Mouse (Mus musculus): ENCODE measurements around the gene S100a3. TPM values are rescaled to one million over a fixed set of nuclear protein-coding genes. Genes with fewer than 3 reads are reported as not detected.

The S100a3 gene
- polyA plus RNA-seq, 1 experiment from 2014 or later, result 0.32 TPM

- no peak for ATAC-seq (ENCODE audit: insufficient number of reproducible peaks, insufficient read depth, low FRiP score, low read depth)
- no peak overlapping the region for H3K4me3 ChIP-seq (ENCODE audit: control insufficient read depth in 1 of 2, insufficient read depth in 1 of 2, low read depth in 1 of 2, low read length in 2 of 2)
- no peaks in the 10 kb centered on the region for H3K27me3 ChIP-seq (ENCODE audit: control insufficient read depth, insufficient read depth, low read length)
- H3K36me3 ChIP-seq (ENCODE audit: control insufficient read depth, insufficient read depth, low read length), result no peaks in the 10 kb centered on the region
- no peak overlapping the region for H3K27ac ChIP-seq (replicated peaks in 1 of 2; ENCODE audit: control insufficient read depth in 1 of 2, insufficient read depth in 1 of 2, low read depth in 2 of 2, low read length in 2 of 2)
- no peaks in the 10 kb centered on the region for H3K9me3 ChIP-seq (ENCODE audit: control insufficient read depth, low read length)
- WGBS, result 55% methylated on average over 5 of the region's 5 CpGs
- peaks cover 0 to 6% of the 10 kb centered on the region in 2 experiments; a peak in 1 of 4 replicates for H3K4me1 ChIP-seq (ENCODE audit: control insufficient read depth in 2 of 2, insufficient read depth in 2 of 2, low read length in 2 of 2)
- H3K9ac ChIP-seq (ENCODE audit: low read length), result no peak overlapping the region
- H3K4me2 ChIP-seq (ENCODE audit: low read length), result no peak overlapping the region
These were observed 35.2 kb downstream of the S100a3 start for GRCm38 (mm10) chr3:90595556-90595955.

- 84% methylated on average over 6 of the region's 6 CpGs for WGBS
- Histone ChIP-seq H3K4me2 (ENCODE audit: low read length) (no peak overlapping the region), H3K36me3 (ENCODE audit: control insufficient read depth, insufficient read depth, low read length) (no peaks in the 10 kb centered on the region), H3K4me3 (ENCODE audit: control insufficient read depth in 1 of 2, insufficient read depth in 1 of 2, low read depth in 1 of 2, low read length in 2 of 2) (no peak overlapping the region), H3K27ac (replicated peaks in 1 of 2; ENCODE audit: control insufficient read depth in 1 of 2, insufficient read depth in 1 of 2, low read depth in 2 of 2, low read length in 2 of 2) (no peak overlapping the region), H3K4me1 (ENCODE audit: control insufficient read depth in 2 of 2, insufficient read depth in 2 of 2, low read length in 2 of 2) (peaks cover 0 to 6% of the 10 kb centered on the region in 2 experiments; a peak in 1 of 4 replicates), H3K27me3 (ENCODE audit: control insufficient read depth, insufficient read depth, low read length) (no peaks in the 10 kb centered on the region), H3K9me3 (ENCODE audit: control insufficient read depth, low read length) (no peaks in the 10 kb centered on the region), H3K9ac (ENCODE audit: low read length) (no peak overlapping the region)
- no peak for ATAC-seq (ENCODE audit: insufficient number of reproducible peaks, insufficient read depth, low FRiP score, low read depth)
These were observed 36.4 kb downstream of the S100a3 start for GRCm38 (mm10) chr3:90596810-90597209.

GRCm38 (mm10) chr3:90597736-90598135 is 37.4 kb downstream of the S100a3 start:
- H3K4me2 ChIP-seq (ENCODE audit: low read length), result no peak overlapping the region
- no peak overlapping the region for H3K4me3 ChIP-seq (ENCODE audit: control insufficient read depth in 1 of 2, insufficient read depth in 1 of 2, low read depth in 1 of 2, low read length in 2 of 2)
- 43% methylated on average over 6 of the region's 6 CpGs for WGBS
- ATAC-seq (ENCODE audit: insufficient number of reproducible peaks, insufficient read depth, low FRiP score, low read depth), result no peak
- H3K4me1 ChIP-seq (ENCODE audit: control insufficient read depth in 2 of 2, insufficient read depth in 2 of 2, low read length in 2 of 2), result peaks cover 0 to 6% of the 10 kb centered on the region in 2 experiments; a peak in 1 of 4 replicates
- no peak overlapping the region for H3K27ac ChIP-seq (replicated peaks in 1 of 2; ENCODE audit: control insufficient read depth in 1 of 2, insufficient read depth in 1 of 2, low read depth in 2 of 2, low read length in 2 of 2)
- H3K36me3 ChIP-seq (ENCODE audit: control insufficient read depth, insufficient read depth, low read length), result no peaks in the 10 kb centered on the region
- no peak overlapping the region for H3K9ac ChIP-seq (ENCODE audit: low read length)
- no peaks in the 10 kb centered on the region for H3K9me3 ChIP-seq (ENCODE audit: control insufficient read depth, low read length)
- H3K27me3 ChIP-seq (ENCODE audit: control insufficient read depth, insufficient read depth, low read length), result no peaks in the 10 kb centered on the region

GRCm38 (mm10) chr3:90598212-90598611 is 37.8 kb downstream of the S100a3 start:
- Histone ChIP-seq H3K36me3 (ENCODE audit: control insufficient read depth, insufficient read depth, low read length) (no peaks in the 10 kb centered on the region), H3K27ac (replicated peaks in 1 of 2; ENCODE audit: control insufficient read depth in 1 of 2, insufficient read depth in 1 of 2, low read depth in 2 of 2, low read length in 2 of 2) (no peak overlapping the region), H3K27me3 (ENCODE audit: control insufficient read depth, insufficient read depth, low read length) (no peaks in the 10 kb centered on the region), H3K4me3 (ENCODE audit: control insufficient read depth in 1 of 2, insufficient read depth in 1 of 2, low read depth in 1 of 2, low read length in 2 of 2) (no peak overlapping the region), H3K9me3 (ENCODE audit: control insufficient read depth, low read length) (no peaks in the 10 kb centered on the region), H3K4me2 (ENCODE audit: low read length) (no peak overlapping the region), H3K4me1 (ENCODE audit: control insufficient read depth in 2 of 2, insufficient read depth in 2 of 2, low read length in 2 of 2) (peaks cover 0 to 7% of the 10 kb centered on the region in 2 experiments; a peak in 2 of 4 replicates), H3K9ac (ENCODE audit: low read length) (no peak overlapping the region)
- WGBS, result 73% methylated on average over 4 of the region's 4 CpGs
- ATAC-seq (ENCODE audit: insufficient number of reproducible peaks, insufficient read depth, low FRiP score, low read depth), result no peak

- WGBS, result 68% methylated on average over 3 of the region's 3 CpGs
- peaks cover 10 to 17% of the 10 kb centered on the region in 2 experiments for H3K4me1 ChIP-seq (ENCODE audit: control insufficient read depth in 2 of 2, insufficient read depth in 2 of 2, low read length in 2 of 2)
- ATAC-seq (ENCODE audit: insufficient number of reproducible peaks, insufficient read depth, low FRiP score, low read depth), result no peak
These were observed 39.0 kb downstream of the S100a3 start for GRCm38 (mm10) chr3:90599401-90599800.

GRCm38 (mm10) chr3:90600036-90600435 is 39.7 kb downstream of the S100a3 start:
- ATAC-seq (ENCODE audit: insufficient number of reproducible peaks, insufficient read depth, low FRiP score, low read depth), result no peak
- Histone ChIP-seq H3K9me3 (ENCODE audit: control insufficient read depth, low read length) (no peaks in the 10 kb centered on the region), H3K36me3 (ENCODE audit: control insufficient read depth, insufficient read depth, low read length) (no peaks in the 10 kb centered on the region), H3K27me3 (ENCODE audit: control insufficient read depth, insufficient read depth, low read length) (no peaks in the 10 kb centered on the region), H3K4me2 (ENCODE audit: low read length) (no peak overlapping the region), H3K4me1 (ENCODE audit: control insufficient read depth in 2 of 2, insufficient read depth in 2 of 2, low read length in 2 of 2) (peaks cover 16 to 22% of the 10 kb centered on the region in 2 experiments), H3K4me3 (ENCODE audit: control insufficient read depth in 1 of 2, insufficient read depth in 1 of 2, low read depth in 1 of 2, low read length in 2 of 2) (no peak overlapping the region), H3K9ac (ENCODE audit: low read length) (no peak overlapping the region), H3K27ac (replicated peaks in 1 of 2; ENCODE audit: control insufficient read depth in 1 of 2, insufficient read depth in 1 of 2, low read depth in 2 of 2, low read length in 2 of 2) (no peak overlapping the region)
- WGBS, result 81% methylated on average over 6 of the region's 6 CpGs

More at GRCm38 (mm10) chr3:90599401-90599800, 39.0 kb downstream of the S100a3 start:
- no peaks in the 10 kb centered on the region for H3K27me3 ChIP-seq (ENCODE audit: control insufficient read depth, insufficient read depth, low read length)
- H3K9ac ChIP-seq (ENCODE audit: low read length), result no peak overlapping the region
- H3K36me3 ChIP-seq (ENCODE audit: control insufficient read depth, insufficient read depth, low read length), result no peaks in the 10 kb centered on the region
- H3K4me3 ChIP-seq (ENCODE audit: control insufficient read depth in 1 of 2, insufficient read depth in 1 of 2, low read depth in 1 of 2, low read length in 2 of 2), result no peak overlapping the region
- H3K27ac ChIP-seq (replicated peaks in 1 of 2; ENCODE audit: control insufficient read depth in 1 of 2, insufficient read depth in 1 of 2, low read depth in 2 of 2, low read length in 2 of 2), result no peak overlapping the region
- no peaks in the 10 kb centered on the region for H3K9me3 ChIP-seq (ENCODE audit: control insufficient read depth, low read length)
- H3K4me2 ChIP-seq (ENCODE audit: low read length), result no peak overlapping the region

- Histone ChIP-seq H3K4me3 (ENCODE audit: control insufficient read depth in 1 of 2, insufficient read depth in 1 of 2, low read depth in 1 of 2, low read length in 2 of 2) (no peak overlapping the region), H3K27ac (replicated peaks in 1 of 2; ENCODE audit: control insufficient read depth in 1 of 2, insufficient read depth in 1 of 2, low read depth in 2 of 2, low read length in 2 of 2) (no peak overlapping the region), H3K4me2 (ENCODE audit: low read length) (no peak overlapping the region), H3K27me3 (ENCODE audit: control insufficient read depth, insufficient read depth, low read length) (no peaks in the 10 kb centered on the region), H3K36me3 (ENCODE audit: control insufficient read depth, insufficient read depth, low read length) (no peaks in the 10 kb centered on the region), H3K9ac (ENCODE audit: low read length) (no peak overlapping the region), H3K4me1 (ENCODE audit: control insufficient read depth in 2 of 2, insufficient read depth in 2 of 2, low read length in 2 of 2) (peaks cover 16 to 22% of the 10 kb centered on the region in 2 experiments), H3K9me3 (ENCODE audit: control insufficient read depth, low read length) (no peaks in the 10 kb centered on the region)
- WGBS, result 62% methylated on average over 8 of the region's 8 CpGs
- ATAC-seq (ENCODE audit: insufficient number of reproducible peaks, insufficient read depth, low FRiP score, low read depth), result no peak
These were observed 40.2 kb downstream of the S100a3 start for GRCm38 (mm10) chr3:90600458-90601195.

Data from heart, embryonic 14.5 days (tissue).